Mouse (Mus musculus): ENCODE data around the gene Ggcx. TPM values are rescaled to one million over a fixed set of nuclear protein-coding genes. Genes with fewer than 3 reads are reported as not detected.

Ggcx gene
- polyA plus RNA-seq, 1 experiment from 2014 or later = 22.1 TPM

- Histone ChIP-seq H3K4me3 (peak overlapping the region; percentile 35), H3K4me2 (peak overlapping the region; percentile 50), H3K36me3 (no peaks in the 10 kb centered on the region), H3K4me1 (replicated peaks) (peaks cover 17% of the 10 kb centered on the region), H3K9me3 (no peaks in the 10 kb centered on the region), H3K27me3 (peaks cover 27% of the 10 kb centered on the region), H3K27ac (replicated peaks) (peak overlapping the region; percentile 74), H3K9ac (peak overlapping the region; percentile 56)
- 42% methylated on average over 13 of the region's 13 CpGs for WGBS
- 0 out of 2 replicates have a peak, but pooled peaks have one; percentile 36 for ATAC-seq (ENCODE audit: low read depth)
Measured at GRCm38 (mm10) chr6:72389471-72389940, 24.6 kb upstream of the Ggcx start.

GRCm38 (mm10) chr6:72389941-72390771 lies 24.0 kb upstream of the Ggcx start, which contains the start of gene Vamp8:
Gene Vamp8, minus strand, starts transcription at chr6:72390703.
- H3K36me3 ChIP-seq = no peaks in the 10 kb centered on the region
- ATAC-seq (ENCODE audit: low read depth) = peak; percentile 36; the same call in 1 of the 2 replicates
- 3% methylated on average over 33 of the region's 33 CpGs for WGBS
- peaks cover 17% of the 10 kb centered on the region for H3K4me1 ChIP-seq (replicated peaks)
- H3K4me2 ChIP-seq = peak within 1 kb of the TSS; percentile 50
- no peaks in the 10 kb centered on the region for H3K9me3 ChIP-seq
- H3K27me3 ChIP-seq = peaks cover 27% of the 10 kb centered on the region
- peak within 1 kb of the TSS; percentile 74 for H3K27ac ChIP-seq (replicated peaks)
- H3K4me3 ChIP-seq = peak within 1 kb of the TSS; percentile 35
- peak within 1 kb of the TSS; percentile 56 for H3K9ac ChIP-seq

- peak overlapping the region; percentile 74 for H3K27ac ChIP-seq (replicated peaks)
- peak overlapping the region; percentile 56; the same call in 1 of the 2 replicates for H3K9ac ChIP-seq
- H3K4me3 ChIP-seq = peak overlapping the region; percentile 35
- no peaks in the 10 kb centered on the region for H3K36me3 ChIP-seq
- peaks cover 27% of the 10 kb centered on the region for H3K27me3 ChIP-seq
- peaks cover 17% of the 10 kb centered on the region for H3K4me1 ChIP-seq (replicated peaks)
- 21% methylated on average over 12 of the region's 12 CpGs for WGBS
- H3K4me2 ChIP-seq = peak overlapping the region; percentile 50
- no peaks in the 10 kb centered on the region for H3K9me3 ChIP-seq
- no peak for ATAC-seq (ENCODE audit: low read depth)
Measured at GRCm38 (mm10) chr6:72390795-72391521, 23.1 kb upstream of the Ggcx start.

GRCm38 (mm10) chr6:72392341-72392740 lies 21.8 kb upstream of the Ggcx start:
- Histone ChIP-seq H3K9me3 (no peaks in the 10 kb centered on the region), H3K36me3 (no peaks in the 10 kb centered on the region), H3K9ac (no peak overlapping the region), H3K4me2 (no peak overlapping the region), H3K27me3 (peaks cover 27% of the 10 kb centered on the region), H3K27ac (replicated peaks) (no peak overlapping the region), H3K4me3 (no peak overlapping the region), H3K4me1 (replicated peaks) (peaks cover 17% of the 10 kb centered on the region)
- ATAC-seq (ENCODE audit: low read depth) = no peak
- WGBS = 92% methylated on average over 5 of the region's 5 CpGs

GRCm38 (mm10) chr6:72396837-72397251 lies 17.3 kb upstream of the Ggcx start:
- no peaks in the 10 kb centered on the region for H3K4me1 ChIP-seq (replicated peaks)
- no peak overlapping the region for H3K4me2 ChIP-seq
- no peaks in the 10 kb centered on the region for H3K9me3 ChIP-seq
- H3K4me3 ChIP-seq = no peak overlapping the region
- ATAC-seq (ENCODE audit: low read depth) = no peak
- H3K27me3 ChIP-seq = no peaks in the 10 kb centered on the region
- WGBS = 85% methylated on average over 10 of the region's 10 CpGs
- no peaks in the 10 kb centered on the region for H3K36me3 ChIP-seq
- no peak overlapping the region for H3K9ac ChIP-seq
- H3K27ac ChIP-seq (replicated peaks) = no peak overlapping the region

GRCm38 (mm10) chr6:72399967-72400366 lies 14.1 kb upstream of the Ggcx start:
- Histone ChIP-seq H3K9me3 (no peaks in the 10 kb centered on the region), H3K4me1 (replicated peaks) (no peaks in the 10 kb centered on the region), H3K27me3 (no peaks in the 10 kb centered on the region), H3K9ac (no peak overlapping the region), H3K4me3 (no peak overlapping the region), H3K27ac (replicated peaks) (no peak overlapping the region), H3K4me2 (no peak overlapping the region), H3K36me3 (no peaks in the 10 kb centered on the region)
- no peak for ATAC-seq (ENCODE audit: low read depth)
- 69% methylated on average over 2 of the region's 2 CpGs for WGBS

GRCm38 (mm10) chr6:72401875-72402274 lies 12.2 kb upstream of the Ggcx start:
- Histone ChIP-seq H3K4me3 (no peak overlapping the region), H3K4me1 (replicated peaks) (no peaks in the 10 kb centered on the region), H3K9me3 (no peaks in the 10 kb centered on the region), H3K27ac (replicated peaks) (no peak overlapping the region), H3K36me3 (no peaks in the 10 kb centered on the region), H3K9ac (no peak overlapping the region), H3K4me2 (no peak overlapping the region), H3K27me3 (no peaks in the 10 kb centered on the region)
- ATAC-seq (ENCODE audit: low read depth) = no peak
- WGBS = 17% methylated on average over 7 of the region's 7 CpGs

- Histone ChIP-seq H3K4me2 (no peak overlapping the region), H3K27me3 (no peaks in the 10 kb centered on the region), H3K9me3 (no peaks in the 10 kb centered on the region), H3K27ac (replicated peaks) (no peak overlapping the region), H3K4me3 (no peak overlapping the region), H3K9ac (no peak overlapping the region), H3K4me1 (replicated peaks) (no peaks in the 10 kb centered on the region), H3K36me3 (no peaks in the 10 kb centered on the region)
- no peak for ATAC-seq (ENCODE audit: low read depth)
- WGBS = 86% methylated on average over 7 of the region's 7 CpGs
Measured at GRCm38 (mm10) chr6:72405356-72405755, 8.8 kb upstream of the Ggcx start.

GRCm38 (mm10) chr6:72407119-72407518 lies 7.0 kb upstream of the Ggcx start:
- Histone ChIP-seq H3K4me1 (replicated peaks) (no peaks in the 10 kb centered on the region), H3K27ac (replicated peaks) (no peak overlapping the region), H3K27me3 (no peaks in the 10 kb centered on the region), H3K9me3 (no peaks in the 10 kb centered on the region), H3K9ac (no peak overlapping the region), H3K4me2 (no peak overlapping the region), H3K36me3 (no peaks in the 10 kb centered on the region), H3K4me3 (no peak overlapping the region)
- WGBS = 1% methylated on average over 5 of the region's 5 CpGs
- peak; percentile 37 for ATAC-seq (ENCODE audit: low read depth)

GRCm38 (mm10) chr6:72409567-72409966 lies 4.5 kb upstream of the Ggcx start:
- Histone ChIP-seq H3K4me3 (no peak overlapping the region), H3K27ac (replicated peaks) (no peak overlapping the region), H3K9me3 (no peaks in the 10 kb centered on the region), H3K4me2 (no peak overlapping the region), H3K9ac (no peak overlapping the region), H3K4me1 (replicated peaks) (peaks cover 7% of the 10 kb centered on the region), H3K27me3 (no peaks in the 10 kb centered on the region), H3K36me3 (no peaks in the 10 kb centered on the region)
- 20% methylated on average over 3 of the region's 3 CpGs for WGBS
- no peak for ATAC-seq (ENCODE audit: low read depth)

GRCm38 (mm10) chr6:72410003-72410402 lies 4.1 kb upstream of the Ggcx start:
- ATAC-seq (ENCODE audit: low read depth) = no peak
- Histone ChIP-seq H3K36me3 (no peaks in the 10 kb centered on the region), H3K9ac (no peak overlapping the region), H3K4me2 (no peak overlapping the region), H3K4me3 (no peak overlapping the region), H3K27ac (replicated peaks) (no peak overlapping the region), H3K4me1 (replicated peaks) (peaks cover 11% of the 10 kb centered on the region), H3K27me3 (no peaks in the 10 kb centered on the region), H3K9me3 (no peaks in the 10 kb centered on the region)
- 36% methylated on average over 1 of the region's 1 CpGs for WGBS

GRCm38 (mm10) chr6:72410518-72410917 lies 3.6 kb upstream of the Ggcx start:
- H3K27ac ChIP-seq (replicated peaks) = no peak overlapping the region
- no peaks in the 10 kb centered on the region for H3K27me3 ChIP-seq
- no peak overlapping the region for H3K9ac ChIP-seq
- H3K36me3 ChIP-seq = no peaks in the 10 kb centered on the region
- no peak overlapping the region for H3K4me3 ChIP-seq
- ATAC-seq (ENCODE audit: low read depth) = no peak
- H3K4me2 ChIP-seq = no peak overlapping the region
- no peaks in the 10 kb centered on the region for H3K9me3 ChIP-seq
- 88% methylated on average over 7 of the region's 7 CpGs for WGBS
- H3K4me1 ChIP-seq (replicated peaks) = peaks cover 16% of the 10 kb centered on the region
